Mouse (Mus musculus) kidney, postnatal 10 days (tissue): ENCODE measurements around the gene Camkk1.

Experiments used
- DNase-seq: peaks from one replicate; pipeline ENCODE4 v3.0.0; 2021; ENCODE audit warnings: mixed read lengths

Camkk1 gene

GRCm38 (mm10) chr11:73018471-73019146 lies at the start of gene Camkk1:
Gene Camkk1 (plus strand): TSS chr11:73019008.
- DNase-seq = peak; percentile 95

- peak; percentile 25 for DNase-seq
These were observed 43.8 kb upstream of the Camkk1 start for GRCm38 (mm10) chr11:72974995-72975503.

GRCm38 (mm10) chr11:72982516-72982915 lies 36.3 kb upstream of the Camkk1 start:
- no peak for DNase-seq

- peak; percentile 54 for DNase-seq
These were observed 35.5 kb upstream of the Camkk1 start for GRCm38 (mm10) chr11:72983283-72983682.

GRCm38 (mm10) chr11:72986745-72987144 lies 32.1 kb upstream of the Camkk1 start:
- no peak for DNase-seq

GRCm38 (mm10) chr11:72987234-72987633 lies 31.6 kb upstream of the Camkk1 start:
- no peak for DNase-seq

- DNase-seq = no peak
These were observed 31.0 kb upstream of the Camkk1 start for GRCm38 (mm10) chr11:72987807-72988206.

- DNase-seq = no peak
These were observed 29.8 kb upstream of the Camkk1 start for GRCm38 (mm10) chr11:72989044-72989443.

- DNase-seq = peak; percentile 56
These were observed 28.1 kb upstream of the Camkk1 start for GRCm38 (mm10) chr11:72990688-72991087.

GRCm38 (mm10) chr11:72991961-72992360 lies 26.8 kb upstream of the Camkk1 start:
- DNase-seq = peak; percentile 78

- no peak for DNase-seq
These were observed 22.5 kb upstream of the Camkk1 start for GRCm38 (mm10) chr11:72996346-72996745.

- DNase-seq = no peak
These were observed 22.0 kb upstream of the Camkk1 start for GRCm38 (mm10) chr11:72996781-72997180.

- no peak for DNase-seq
These were observed 21.1 kb upstream of the Camkk1 start for GRCm38 (mm10) chr11:72997529-72998326.

GRCm38 (mm10) chr11:72998771-72999170 lies 20.0 kb upstream of the Camkk1 start, which contains the start of gene P2rx1:
Gene P2rx1 (plus strand): TSS chr11:72999103.
- DNase-seq = peak; percentile 62

GRCm38 (mm10) chr11:73001029-73001428 lies 17.8 kb upstream of the Camkk1 start:
- peak; percentile 87 for DNase-seq

- peak; percentile 72 for DNase-seq
These were observed 12.4 kb upstream of the Camkk1 start for GRCm38 (mm10) chr11:73006377-73006776.

GRCm38 (mm10) chr11:73007113-73007512 lies 11.7 kb upstream of the Camkk1 start:
- no peak for DNase-seq

- peak; percentile 85 for DNase-seq
These were observed 10.9 kb upstream of the Camkk1 start for GRCm38 (mm10) chr11:73007698-73008481.

- DNase-seq = no peak
These were observed 10.0 kb upstream of the Camkk1 start for GRCm38 (mm10) chr11:73008826-73009225.

GRCm38 (mm10) chr11:73009531-73010274 lies 9.1 kb upstream of the Camkk1 start:
- no peak for DNase-seq

- DNase-seq = peak; percentile 34
These were observed 4.8 kb upstream of the Camkk1 start for GRCm38 (mm10) chr11:73013981-73014380.

GRCm38 (mm10) chr11:73014831-73015344 lies 3.9 kb upstream of the Camkk1 start:
- peak; percentile 35 for DNase-seq
